Comparison of ENCODE assay signal across 16 mouse cellular contexts in genomic region chr5:38588924-38589323, GRCm38 (mm10). TPM values are rescaled to one million over a fixed set of nuclear protein-coding genes. Genes with fewer than 3 reads are reported as not detected.
DNase-seq lines count a peak whose midpoint lies in the region; ATAC-seq lines count a peak whose summit lies in the region.
"Had no signal": no experiment of that assay in that cellular context is flagged by ENCODE, and none has a peak within 500 bp of the region (broad histone marks: within the 10 kb centered on the region; RNA-seq: fewer than 3 reads in every experiment).

No protein-coding gene starts in this region.

- H3K36me3 ChIP-seq in liver, embryonic 11.5 days (ENCODE audit: control insufficient read depth, insufficient read depth, low read length) = no peaks in the 10 kb centered on the region
- H3K36me3 ChIP-seq in forebrain, embryonic 16.5 days (ENCODE audit: control insufficient read depth, insufficient read depth) = no peaks in the 10 kb centered on the region
- H3K36me3 ChIP-seq: heart, embryonic 12.5 days; hindbrain, embryonic 12.5 days; limb, embryonic 15.5 days; midbrain, embryonic 10.5 days had no signal

- no peak overlapping the region for H3K9ac ChIP-seq in liver, embryonic 11.5 days (ENCODE audit: low read depth, low read length)
- H3K9ac ChIP-seq in forebrain, embryonic 16.5 days (replicated peaks; ENCODE audit: low read depth, low read length) = no peak overlapping the region
- H3K9ac ChIP-seq: heart, embryonic 12.5 days; hindbrain, embryonic 12.5 days; limb, embryonic 15.5 days had no signal

- H3K4me1 ChIP-seq in liver, embryonic 11.5 days (replicated peaks; ENCODE audit: control insufficient read depth, insufficient read depth, low read length) = peaks cover 3% of the 10 kb centered on the region
- no peaks in the 10 kb centered on the region for H3K4me1 ChIP-seq in forebrain, embryonic 16.5 days (replicated peaks; ENCODE audit: control insufficient read depth, insufficient read depth, low read length)
- H3K4me1 ChIP-seq: heart, embryonic 12.5 days; hindbrain, embryonic 12.5 days; limb, embryonic 15.5 days; midbrain, embryonic 10.5 days had no signal

- H3K27me3 ChIP-seq in liver, embryonic 11.5 days (replicated peaks; ENCODE audit: control insufficient read depth, insufficient read depth, low read length) = no peaks in the 10 kb centered on the region
- no peaks in the 10 kb centered on the region for H3K27me3 ChIP-seq in forebrain, embryonic 16.5 days (replicated peaks; ENCODE audit: control insufficient read depth, insufficient read depth, low read length)
- H3K27me3 ChIP-seq: heart, embryonic 12.5 days; hindbrain, embryonic 12.5 days; limb, embryonic 15.5 days had no signal

- H3K4me2 ChIP-seq in liver, embryonic 11.5 days = no peak overlapping the region; the same call in 1 of the 2 replicates
- H3K4me2 ChIP-seq in forebrain, embryonic 16.5 days (ENCODE audit: low read length) = no peak overlapping the region
- H3K4me2 ChIP-seq: heart, embryonic 12.5 days; hindbrain, embryonic 12.5 days; limb, embryonic 15.5 days had no signal

- 33% methylated on average over 9 of the region's 9 CpGs for WGBS in liver, embryonic 11.5 days
- WGBS in forebrain, embryonic 16.5 days = 77% methylated on average over 9 of the region's 9 CpGs

- H3K4me3 ChIP-seq in liver, embryonic 11.5 days (ENCODE audit: low read depth, low read length) = no peak overlapping the region
- H3K4me3 ChIP-seq in forebrain, embryonic 16.5 days (replicated peaks; ENCODE audit: low read length) = no peak overlapping the region
- H3K4me3 ChIP-seq: heart, embryonic 12.5 days; hindbrain, embryonic 12.5 days; limb, embryonic 15.5 days; midbrain, embryonic 10.5 days had no signal

- DNase-seq in liver (peak; percentile 38), 3T3-L1 (ENCODE audit: low read depth, low spot score) (peak; percentile 44), NIH3T3 (ENCODE audit: low read depth) (peak; percentile 49)
- DNase-seq in liver, embryonic 11.5 days (ENCODE audit: low spot score) = no peak
- peak; percentile 54 for DNase-seq in lung, postnatal 36 days
- DNase-seq in heart, adult 9 months (ENCODE audit: low spot score in 2 of 2) = no peak
- DNase-seq in ovary, postnatal 10 days (ENCODE audit: low spot score) = no peak
- DNase-seq: cerebellum, adult 11 months; kidney, postnatal 25 days had no signal

- no peak for ATAC-seq in liver, embryonic 11.5 days (replicated peaks; ENCODE audit: low FRiP score)
- ATAC-seq in forebrain, embryonic 16.5 days = no peak
- ATAC-seq: CD4-positive, CD25-positive, alpha-beta regulatory T cell, adult 4 months; intestine, postnatal 0 days had no signal

- H3K9me3 ChIP-seq in liver, embryonic 11.5 days (ENCODE audit: control insufficient read depth, low read length) = no peaks in the 10 kb centered on the region
- H3K9me3 ChIP-seq in forebrain, embryonic 16.5 days (ENCODE audit: control insufficient read depth, low read length) = no peaks in the 10 kb centered on the region
- H3K9me3 ChIP-seq: heart, embryonic 12.5 days; hindbrain, embryonic 12.5 days; limb, embryonic 15.5 days; midbrain, embryonic 10.5 days had no signal

- no peak overlapping the region for H3K27ac ChIP-seq in liver, embryonic 11.5 days (ENCODE audit: low read depth, low read length)
- H3K27ac ChIP-seq in forebrain, embryonic 16.5 days (ENCODE audit: low read length) = no peak overlapping the region
- H3K27ac ChIP-seq: hindbrain, embryonic 12.5 days; midbrain, embryonic 10.5 days had no signal

RNA-seq across cellular contexts. Expression of gene Wdr1, which starts 25.9 kb away (rescaled TPM):
- polyA plus RNA-seq in liver, embryonic 11.5 days (2014; fragmentation: Nextera tagmentation; extraction: Ambion mirVana) = 178 and 184 TPM in 2 replicates
- polyA plus RNA-seq in forebrain, embryonic 16.5 days (2015; fragmentation: Nextera tagmentation; extraction: Ambion mirVana) = 190 and 193 TPM in 2 replicates

Comparison
In these comparisons a context has a peak if more than half of its experiments do, and no peak if none do; other contexts are left out.
1. DNase-seq: peak in liver (single experiment), 3T3-L1 (single experiment), NIH3T3 (single experiment) and lung, postnatal 36 days (single experiment); none in liver, embryonic 11.5 days (single experiment), heart, adult 9 months (0 of 2) and ovary, postnatal 10 days (single experiment).